ENCODE assay signal across 9 mouse cellular contexts in genomic region chr1:42686194-42687131, GRCm38 (mm10). TPM values are rescaled to one million over a fixed set of nuclear protein-coding genes. Genes with fewer than 3 reads are reported as not detected.
DNase-seq lines count a peak whose midpoint lies in the region; ATAC-seq and TF ChIP-seq lines count a peak whose summit lies in the region.
"Had no signal": no experiment of that assay in that cellular context is flagged by ENCODE, and none has a peak within 500 bp of the region (broad histone marks: within the 10 kb centered on the region; RNA-seq: fewer than 3 reads in every experiment).

No protein-coding gene starts in this region.

- no peak for TF ChIP-seq POLR2A in lung, adult 2 months (IDR thresholded peaks at IDR 0.05; ENCODE audit: borderline replicate concordance, extremely low read depth, low read depth, low read length)

- 0 out of 2 replicates have a peak, but pooled peaks have one; percentile 41 for ATAC-seq in lung, embryonic 16.5 days (ENCODE audit: low read depth)
- ATAC-seq in embryonic facial prominence, embryonic 14.5 days (ENCODE audit: low read depth), result peak; percentile 51
- no peak for ATAC-seq in intestine, postnatal 0 days

- H3K9ac ChIP-seq in lung, embryonic 16.5 days (ENCODE audit: low read length), result no peak overlapping the region
- peak overlapping the region; percentile 72 for H3K9ac ChIP-seq in embryonic facial prominence, embryonic 14.5 days (ENCODE audit: low read depth, low read length)
- H3K9ac ChIP-seq in intestine, postnatal 0 days (ENCODE audit: low read depth, low read length), result no peak overlapping the region

- no peak overlapping the region for H3K27ac ChIP-seq in lung, embryonic 16.5 days (ENCODE audit: low read length)
- H3K27ac ChIP-seq in embryonic facial prominence, embryonic 14.5 days (replicated peaks; ENCODE audit: low read depth, low read length), result peak overlapping the region; percentile 82
- H3K27ac ChIP-seq in intestine, postnatal 0 days (ENCODE audit: low read depth, low read length), result no peak overlapping the region
- peak overlapping the region; percentile 99 for H3K27ac ChIP-seq in midbrain, embryonic 10.5 days (replicated peaks)
- H3K27ac ChIP-seq: macrophage had no signal

- peak overlapping the region; percentile 36 for H3K4me3 ChIP-seq in lung, embryonic 16.5 days (ENCODE audit: low read length)
- no peak overlapping the region for H3K4me3 ChIP-seq in lung, adult 2 months (replicated peaks; ENCODE audit: extremely low read depth, low read depth, low read length)
- peak overlapping the region; percentile 49 for H3K4me3 ChIP-seq in embryonic facial prominence, embryonic 14.5 days (ENCODE audit: low read depth, low read length)
- peak overlapping the region; percentile 20; the same call in 1 of the 2 replicates for H3K4me3 ChIP-seq in intestine, postnatal 0 days (ENCODE audit: low read depth, low read length)
- peak overlapping the region; percentile 99 for H3K4me3 ChIP-seq in midbrain, embryonic 10.5 days

- peak overlapping the region; percentile 53 for H3K4me2 ChIP-seq in lung, embryonic 16.5 days (ENCODE audit: low read depth, low read length)
- H3K4me2 ChIP-seq in embryonic facial prominence, embryonic 14.5 days (ENCODE audit: low read depth, low read length), result peak overlapping the region; percentile 87
- H3K4me2 ChIP-seq in intestine, postnatal 0 days (replicated peaks; ENCODE audit: low read depth), result peak overlapping the region; percentile 35

- H3K9me3 ChIP-seq in lung, embryonic 16.5 days (ENCODE audit: control insufficient read depth, low read length), result no peaks in the 10 kb centered on the region
- H3K9me3 ChIP-seq in embryonic facial prominence, embryonic 14.5 days (ENCODE audit: control insufficient read depth, low read length), result no peaks in the 10 kb centered on the region
- H3K9me3 ChIP-seq in intestine, postnatal 0 days (ENCODE audit: control insufficient read depth), result no peaks in the 10 kb centered on the region
- H3K9me3 ChIP-seq in midbrain, embryonic 10.5 days (replicated peaks), result no peaks in the 10 kb centered on the region

- no peak for DNase-seq in lung, adult 2 months
- no peak for DNase-seq in embryonic facial prominence, embryonic 14.5 days (ENCODE audit: low spot score)
- peak; percentile 88 for DNase-seq in midbrain, embryonic 10.5 days (ENCODE audit: low spot score)
- DNase-seq in spleen, adult 12 weeks (ENCODE audit: low spot score), result no peak
- no peak for DNase-seq in adrenal gland, postnatal 10 days
- no peak for DNase-seq in Muller cell, postnatal 12 days (ENCODE audit: inconsistent ontology term)

- no peak for TF ChIP-seq CTCF in lung, adult 2 months (IDR thresholded peaks at IDR 0.05; ENCODE audit: insufficient read depth, low read length)
- TF ChIP-seq CTCF in intestine, postnatal 0 days (IDR thresholded peaks at IDR 0.05; ENCODE audit: low read depth), result no peak

- peaks cover 84% of the 10 kb centered on the region for H3K27me3 ChIP-seq in lung, embryonic 16.5 days (ENCODE audit: control insufficient read depth, insufficient read depth, low read depth, low read length)
- H3K27me3 ChIP-seq in embryonic facial prominence, embryonic 14.5 days (replicated peaks; ENCODE audit: control insufficient read depth, insufficient read depth, low read length), result peaks cover 87% of the 10 kb centered on the region
- peaks cover 91% of the 10 kb centered on the region for H3K27me3 ChIP-seq in intestine, postnatal 0 days (replicated peaks; ENCODE audit: control insufficient read depth, insufficient read depth, low read length)
- peaks cover 67% of the 10 kb centered on the region for H3K27me3 ChIP-seq in midbrain, embryonic 10.5 days (ENCODE audit: low read depth, poor library complexity, severe bottlenecking)

- H3K4me1 ChIP-seq in lung, embryonic 16.5 days (replicated peaks; ENCODE audit: control insufficient read depth, insufficient read depth, low read length), result peaks cover 14% of the 10 kb centered on the region
- H3K4me1 ChIP-seq in lung, adult 2 months (ENCODE audit: control insufficient read depth, insufficient read depth, low read length), result no peaks in the 10 kb centered on the region
- H3K4me1 ChIP-seq in embryonic facial prominence, embryonic 14.5 days (ENCODE audit: control insufficient read depth, insufficient read depth, low read length), result peaks cover 4% of the 10 kb centered on the region; the same call in 1 of the 2 replicates
- no peaks in the 10 kb centered on the region for H3K4me1 ChIP-seq in intestine, postnatal 0 days (replicated peaks; ENCODE audit: control insufficient read depth, insufficient read depth, low read length)
- H3K4me1 ChIP-seq in midbrain, embryonic 10.5 days, result peaks cover 85% of the 10 kb centered on the region

- WGBS in lung, embryonic 16.5 days, result 1% methylated on average over 53 of the region's 53 CpGs
- 4% methylated on average over 53 of the region's 53 CpGs for WGBS in lung, adult 2 months
- WGBS in embryonic facial prominence, embryonic 14.5 days, result under 1% methylated on average over 44 of the region's 53 CpGs
- under 1% methylated on average over 53 of the region's 53 CpGs for WGBS in intestine, postnatal 0 days
- WGBS in midbrain, embryonic 10.5 days, result under 1% methylated on average over 53 of the region's 53 CpGs

- no peaks in the 10 kb centered on the region for H3K36me3 ChIP-seq in lung, embryonic 16.5 days (ENCODE audit: control insufficient read depth, insufficient read depth, low read length)
- H3K36me3 ChIP-seq in embryonic facial prominence, embryonic 14.5 days (ENCODE audit: control insufficient read depth, insufficient read depth, low read length), result no peaks in the 10 kb centered on the region
- no peaks in the 10 kb centered on the region for H3K36me3 ChIP-seq in intestine, postnatal 0 days (ENCODE audit: control insufficient read depth, insufficient read depth)
- no peaks in the 10 kb centered on the region for H3K36me3 ChIP-seq in midbrain, embryonic 10.5 days

RNA-seq across cellular contexts. Expression of gene Pou3f3, which starts 9.1 kb away (rescaled TPM):
- polyA plus RNA-seq in lung, embryonic 16.5 days (2015; fragmentation: Nextera tagmentation; extraction: Ambion mirVana), result 0.10 and 0.14 TPM in 2 replicates
- polyA plus RNA-seq in lung, adult 2 months (2012; rRNA removed), result 0.06 and 0.07 TPM in 2 replicates
- 2.9 and 3.4 TPM in 2 replicates for polyA plus RNA-seq in embryonic facial prominence, embryonic 14.5 days (2014; fragmentation: Nextera tagmentation; extraction: Ambion mirVana)
- polyA plus RNA-seq in intestine, postnatal 0 days (2015; fragmentation: Nextera tagmentation; extraction: Ambion mirVana), result 0.14 TPM in 1 of 2 replicates, not detected in the other
- 18.2 and 22.2 TPM in 2 replicates for polyA plus RNA-seq in midbrain, embryonic 10.5 days (2016; fragmentation: Nextera tagmentation; extraction: Ambion mirVana)
- total RNA-seq in adrenal gland, postnatal 10 days (2021), result under 1 TPM; 0.03 TPM
- polyA plus RNA-seq: macrophage had no signal

Comparison
In these comparisons a context has a peak if more than half of its experiments do, and no peak if none do; other contexts are left out.
1. H3K27ac ChIP-seq: peak in embryonic facial prominence, embryonic 14.5 days (single experiment) and midbrain, embryonic 10.5 days (single experiment); none in lung, embryonic 16.5 days (single experiment) and intestine, postnatal 0 days (single experiment).
2. H3K4me2 ChIP-seq: peak in every context shown above with its lines; median percentile 87 in embryonic facial prominence, embryonic 14.5 days; 53 in lung, embryonic 16.5 days; 35 in intestine, postnatal 0 days.